Mouse (Mus musculus) limb, embryonic 15.5 days (tissue): ENCODE measurements around the gene Mpo. TPM values are rescaled to one million over a fixed set of nuclear protein-coding genes. Genes with fewer than 3 reads are reported as not detected.

Experiments used
- ATAC-seq: fragments of 200-750 bp; cut with Nextera tagmentation; 2 replicates; pipeline ENCODE4 v1.8.0; 2017; ENCODE audit warnings: low read depth, moderate TSS enrichment; ENCODE audit not compliant: insufficient number of reproducible peaks, low FRiP score, low TSS enrichment
- H3K27ac ChIP-seq: fragments of 300-500 bp; sonication (generic); 2 replicates; pipeline ENCODE4 v1.5.1; 2015; ENCODE audit warnings: moderate library complexity, mild to moderate bottlenecking, inconsistent platforms
- H3K27me3 ChIP-seq: fragments of 300-500 bp; sonication (generic); 2 replicates; pipeline ENCODE4 v1.6.1; 2015; ENCODE audit warnings: inconsistent platforms
- H3K36me3 ChIP-seq: fragments of 300-500 bp; sonication (generic); 2 replicates; pipeline ENCODE4 v1.6.1; 2015; ENCODE audit warnings: inconsistent platforms
- H3K4me1 ChIP-seq: fragments of 300-500 bp; sonication (generic); 2 replicates; pipeline ENCODE4 v1.6.1; 2015; ENCODE audit warnings: inconsistent platforms
- H3K4me2 ChIP-seq: fragments of 300-500 bp; sonication (generic); 2 replicates; pipeline ENCODE4 v1.6.1; 2015; ENCODE audit warnings: mild to moderate bottlenecking, inconsistent platforms
- H3K4me3 ChIP-seq: fragments of 300-500 bp; sonication (generic); 2 replicates; pipeline ENCODE4 v1.5.1; 2015; ENCODE audit warnings: mild to moderate bottlenecking, inconsistent platforms
- H3K9ac ChIP-seq: fragments of 300-500 bp; sonication (generic); 2 replicates; pipeline ENCODE4 v1.6.1; 2015; ENCODE audit warnings: inconsistent platforms
- H3K9me3 ChIP-seq: fragments of 300-500 bp; sonication (generic); 2 replicates; pipeline ENCODE4 v1.6.1; 2016; ENCODE audit warnings: inconsistent platforms
- WGBS: fragments of 180-500 bp; shearing (Covaris S2); methylation state at CpG from one replicate; pipeline ENCODE4 v1.1.7; 2015; 5-methylcytosine and 5-hydroxymethylcytosine counted together
- polyA plus RNA-seq: library from polyadenylated mRNA; unstranded; fragments of >200 nt; fragmentation: Nextera tagmentation; extraction: Ambion mirVana; gene quantifications from 2 replicates; pipeline ENCODE4 v1.2.1, GENCODE M21; 2015

Gene Mpo
- polyA plus RNA-seq, 1 experiment from 2014 or later, result 1.5 TPM

- Histone ChIP-seq H3K36me3 (no peaks in the 10 kb centered on the region), H3K9ac (no peak overlapping the region), H3K4me1 (no peaks in the 10 kb centered on the region), H3K9me3 (no peaks in the 10 kb centered on the region), H3K4me3 (no peak overlapping the region), H3K27me3 (peaks cover 4% of the 10 kb centered on the region; the same call in 1 of the 2 replicates), H3K27ac (no peak overlapping the region), H3K4me2 (no peak overlapping the region)
- ATAC-seq, result no peak
- 78% methylated on average over 3 of the region's 3 CpGs for WGBS
Observed at GRCm38 (mm10) chr11:87772354-87772753, 21.0 kb upstream of the Mpo start.

GRCm38 (mm10) chr11:87778100-87778765 lies 15.1 kb upstream of the Mpo start:
- peak overlapping the region; percentile 29 for H3K9ac ChIP-seq
- WGBS, result 6% methylated on average over 32 of the region's 32 CpGs
- H3K4me2 ChIP-seq, result peak overlapping the region; percentile 88
- H3K4me1 ChIP-seq, result peaks cover 16% of the 10 kb centered on the region
- no peaks in the 10 kb centered on the region for H3K9me3 ChIP-seq
- ATAC-seq, result peak; percentile 65
- H3K27ac ChIP-seq, result no peak overlapping the region
- H3K27me3 ChIP-seq, result no peaks in the 10 kb centered on the region
- peak overlapping the region; percentile 45 for H3K4me3 ChIP-seq
- no peaks in the 10 kb centered on the region for H3K36me3 ChIP-seq

- Histone ChIP-seq H3K36me3 (no peaks in the 10 kb centered on the region), H3K27ac (no peak overlapping the region), H3K9ac (no peak overlapping the region)
Observed at GRCm38 (mm10) chr11:87778915-87779314, 14.5 kb upstream of the Mpo start.

GRCm38 (mm10) chr11:87779392-87779791 lies 14.0 kb upstream of the Mpo start:
- H3K4me1 ChIP-seq, result peaks cover 16% of the 10 kb centered on the region
- H3K9me3 ChIP-seq, result no peaks in the 10 kb centered on the region
- H3K4me2 ChIP-seq, result no peak overlapping the region
- no peak overlapping the region for H3K9ac ChIP-seq
- H3K27ac ChIP-seq, result no peak overlapping the region
- no peaks in the 10 kb centered on the region for H3K36me3 ChIP-seq
- 91% methylated on average over 4 of the region's 4 CpGs for WGBS
- no peak for ATAC-seq
- no peak overlapping the region for H3K4me3 ChIP-seq
- H3K27me3 ChIP-seq, result no peaks in the 10 kb centered on the region

More at GRCm38 (mm10) chr11:87778915-87779314, 14.5 kb upstream of the Mpo start:
- peak overlapping the region; percentile 45 for H3K4me3 ChIP-seq
- no peaks in the 10 kb centered on the region for H3K27me3 ChIP-seq
- ATAC-seq, result no peak
- H3K4me1 ChIP-seq, result peaks cover 16% of the 10 kb centered on the region
- H3K9me3 ChIP-seq, result no peaks in the 10 kb centered on the region
- peak overlapping the region; percentile 88 for H3K4me2 ChIP-seq
- 37% methylated on average over 12 of the region's 12 CpGs for WGBS

GRCm38 (mm10) chr11:87780130-87780529 lies 13.3 kb upstream of the Mpo start:
- no peaks in the 10 kb centered on the region for H3K9me3 ChIP-seq
- H3K4me2 ChIP-seq, result no peak overlapping the region
- H3K36me3 ChIP-seq, result no peaks in the 10 kb centered on the region
- 78% methylated on average over 8 of the region's 8 CpGs for WGBS
- ATAC-seq, result no peak
- no peak overlapping the region for H3K4me3 ChIP-seq
- H3K27ac ChIP-seq, result no peak overlapping the region
- H3K4me1 ChIP-seq, result peaks cover 16% of the 10 kb centered on the region
- H3K9ac ChIP-seq, result no peak overlapping the region
- H3K27me3 ChIP-seq, result no peaks in the 10 kb centered on the region

GRCm38 (mm10) chr11:87790088-87790487 lies 3.3 kb upstream of the Mpo start:
- whole genome bisulfite sequencing, result 86% methylated on average over 6 of the region's 6 CpGs
- no peaks in the 10 kb centered on the region for H3K9me3 ChIP-seq
- no peak overlapping the region for H3K9ac ChIP-seq
- no peaks in the 10 kb centered on the region for H3K36me3 ChIP-seq
- no peak for ATAC-seq
- H3K4me2 ChIP-seq, result no peak overlapping the region
- no peak overlapping the region for H3K27ac ChIP-seq
- H3K4me3 ChIP-seq, result no peak overlapping the region
- 0 out of 2 replicates have a peak, but pooled peaks cover 3% of the 10 kb centered on the region for H3K27me3 ChIP-seq
- no peaks in the 10 kb centered on the region for H3K4me1 ChIP-seq

GRCm38 (mm10) chr11:87801711-87802275 lies 8.4 kb downstream of the Mpo start:
- Histone ChIP-seq H3K27ac (no peak overlapping the region), H3K9ac (no peak overlapping the region), H3K4me1 (no peaks in the 10 kb centered on the region), H3K36me3 (no peaks in the 10 kb centered on the region), H3K4me2 (no peak overlapping the region), H3K27me3 (no peaks in the 10 kb centered on the region), H3K9me3 (no peaks in the 10 kb centered on the region), H3K4me3 (no peak overlapping the region)
- WGBS, result 78% methylated on average over 22 of the region's 22 CpGs
- no peak for ATAC-seq

GRCm38 (mm10) chr11:87802621-87803020 lies 9.2 kb downstream of the Mpo start:
- H3K27ac ChIP-seq, result no peak overlapping the region
- 40% methylated on average over 14 of the region's 14 CpGs for WGBS
- no peaks in the 10 kb centered on the region for H3K4me1 ChIP-seq
- H3K4me3 ChIP-seq, result no peak overlapping the region
- H3K9me3 ChIP-seq, result no peaks in the 10 kb centered on the region
- no peak overlapping the region for H3K4me2 ChIP-seq
- no peaks in the 10 kb centered on the region for H3K36me3 ChIP-seq
- no peaks in the 10 kb centered on the region for H3K27me3 ChIP-seq
- ATAC-seq, result no peak
- H3K9ac ChIP-seq, result no peak overlapping the region

GRCm38 (mm10) chr11:87805448-87805847 lies 12.1 kb downstream of the Mpo start:
- no peaks in the 10 kb centered on the region for H3K9me3 ChIP-seq
- H3K27ac ChIP-seq, result no peak overlapping the region
- ATAC-seq, result no peak
- H3K4me2 ChIP-seq, result no peak overlapping the region
- no peak overlapping the region for H3K4me3 ChIP-seq
- H3K27me3 ChIP-seq, result no peaks in the 10 kb centered on the region
- 67% methylated on average over 1 of the region's 1 CpGs for WGBS
- H3K4me1 ChIP-seq, result no peaks in the 10 kb centered on the region
- H3K36me3 ChIP-seq, result no peaks in the 10 kb centered on the region
- no peak overlapping the region for H3K9ac ChIP-seq

- Histone ChIP-seq H3K9me3 (no peaks in the 10 kb centered on the region), H3K27me3 (no peaks in the 10 kb centered on the region), H3K36me3 (no peaks in the 10 kb centered on the region), H3K4me3 (no peak overlapping the region), H3K9ac (no peak overlapping the region), H3K4me2 (no peak overlapping the region), H3K4me1 (no peaks in the 10 kb centered on the region), H3K27ac (no peak overlapping the region)
- 82% methylated on average over 6 of the region's 6 CpGs for WGBS
- ATAC-seq, result no peak
Observed at GRCm38 (mm10) chr11:87807433-87807832, 14.1 kb downstream of the Mpo start.

- Histone ChIP-seq H3K4me1 (no peaks in the 10 kb centered on the region), H3K36me3 (no peaks in the 10 kb centered on the region), H3K9ac (no peak overlapping the region), H3K4me3 (no peak overlapping the region), H3K4me2 (no peak overlapping the region), H3K27me3 (no peaks in the 10 kb centered on the region), H3K9me3 (no peaks in the 10 kb centered on the region), H3K27ac (no peak overlapping the region)
- no peak for ATAC-seq
- WGBS, result 68% methylated on average over 7 of the region's 7 CpGs
Observed at GRCm38 (mm10) chr11:87808236-87808635, 14.9 kb downstream of the Mpo start.

GRCm38 (mm10) chr11:87811396-87811795 lies 18.0 kb downstream of the Mpo start:
- peaks cover 5% of the 10 kb centered on the region; the same call in 1 of the 2 replicates for H3K27me3 ChIP-seq
- no peaks in the 10 kb centered on the region for H3K4me1 ChIP-seq
- WGBS, result 59% methylated on average over 4 of the region's 4 CpGs
- H3K4me3 ChIP-seq, result no peak overlapping the region
- no peaks in the 10 kb centered on the region for H3K9me3 ChIP-seq
- no peak overlapping the region for H3K9ac ChIP-seq
- H3K27ac ChIP-seq, result no peak overlapping the region
- H3K4me2 ChIP-seq, result no peak overlapping the region
- ATAC-seq, result no peak
- H3K36me3 ChIP-seq, result no peaks in the 10 kb centered on the region
